Mouse (Mus musculus) right cerebral cortex, postnatal 14 days (tissue): ENCODE data around the gene Fam53b.

Source experiments
- DNase-seq: peaks from one replicate; pipeline ENCODE4 v3.0.0; 2022

The Fam53b gene

DNA sequence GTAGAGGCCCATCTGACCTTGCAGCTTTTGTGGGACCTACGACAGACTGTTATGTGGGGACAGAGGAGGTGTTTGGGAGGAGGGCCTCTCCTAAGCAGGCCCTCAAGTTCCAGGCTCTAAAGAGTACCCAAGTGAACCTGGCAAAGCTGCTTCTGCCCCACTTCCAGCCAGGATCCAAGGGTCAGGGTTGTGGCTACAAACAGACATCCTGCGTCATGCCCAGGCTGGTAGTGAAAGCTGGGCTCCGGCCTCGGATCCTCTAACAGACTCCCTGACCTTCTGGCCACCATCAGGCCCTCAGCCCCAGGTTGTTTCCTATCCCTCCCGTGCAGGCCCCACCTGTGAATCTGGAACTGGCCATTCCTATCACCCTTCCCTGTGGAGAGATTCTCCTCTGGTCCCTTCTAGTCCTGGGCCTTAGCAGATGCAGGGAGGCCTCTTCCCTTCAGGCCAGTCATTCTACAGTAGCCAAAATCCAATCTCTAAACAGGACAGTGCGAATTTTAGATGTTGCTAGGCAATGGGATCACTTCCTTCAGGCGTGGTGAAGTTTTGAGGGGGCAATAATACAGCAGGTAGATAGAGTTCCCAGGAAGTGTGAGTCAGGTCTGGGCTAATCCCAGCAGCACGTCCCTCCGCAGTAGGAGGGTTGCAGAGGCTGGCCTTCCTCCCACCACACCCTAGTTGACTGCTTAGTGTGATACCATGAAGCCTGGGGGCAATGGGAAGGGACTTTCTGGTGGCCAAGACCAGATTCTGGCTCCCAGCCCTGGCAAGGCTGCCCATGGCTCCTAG lies 110.0 kb downstream of the Fam53b start:
- no peak for DNase-seq

DNA sequence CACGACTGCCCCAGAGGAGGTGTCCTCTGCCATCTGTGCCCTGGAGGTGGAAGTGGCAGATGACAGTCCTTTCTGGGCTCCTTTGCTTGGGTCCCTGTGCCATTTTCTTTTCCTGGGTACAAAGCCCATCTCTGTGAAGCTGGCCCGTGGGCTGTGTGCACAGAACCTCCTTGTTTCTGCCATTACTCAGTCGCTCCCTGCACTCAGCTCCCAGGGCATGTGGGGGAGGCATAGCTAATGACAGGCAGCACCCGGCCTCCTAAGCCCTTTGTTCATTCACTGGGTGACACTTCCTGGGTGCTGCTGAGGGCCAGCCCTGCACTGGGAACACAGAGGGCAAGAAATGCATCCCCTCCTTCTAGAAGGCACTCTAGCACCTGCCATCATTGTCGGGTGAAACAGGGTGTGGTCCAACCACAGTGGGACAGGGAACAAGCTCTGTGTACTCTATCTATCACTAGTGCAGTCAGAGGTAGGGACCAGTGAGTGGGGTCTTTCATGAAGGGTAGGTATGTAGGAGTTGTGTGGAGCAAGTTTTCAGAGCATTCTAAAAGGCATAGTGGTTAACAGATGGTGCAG lies 111.1 kb downstream of the Fam53b start:
- no peak for DNase-seq

DNA sequence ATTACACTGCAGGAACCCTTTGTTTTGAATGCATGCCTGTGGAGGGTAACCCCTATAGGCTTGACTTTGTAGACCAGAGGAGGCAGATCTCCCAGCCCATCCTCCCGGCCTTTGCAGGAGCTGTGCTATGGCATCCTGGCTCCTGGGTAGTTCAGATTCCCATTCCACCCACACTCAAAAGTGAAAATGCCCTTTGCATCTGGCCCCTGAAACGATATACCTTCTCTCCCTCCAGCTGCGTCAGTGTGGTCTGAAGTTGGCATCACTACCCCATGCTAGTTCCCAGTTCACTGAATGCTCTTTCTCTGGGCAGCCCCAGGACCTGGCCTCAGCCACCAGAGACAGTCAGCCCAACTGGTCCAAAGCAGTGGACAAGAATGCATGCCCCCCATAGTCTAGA lies 111.7 kb downstream of the Fam53b start:
- DNase-seq, result no peak

DNA sequence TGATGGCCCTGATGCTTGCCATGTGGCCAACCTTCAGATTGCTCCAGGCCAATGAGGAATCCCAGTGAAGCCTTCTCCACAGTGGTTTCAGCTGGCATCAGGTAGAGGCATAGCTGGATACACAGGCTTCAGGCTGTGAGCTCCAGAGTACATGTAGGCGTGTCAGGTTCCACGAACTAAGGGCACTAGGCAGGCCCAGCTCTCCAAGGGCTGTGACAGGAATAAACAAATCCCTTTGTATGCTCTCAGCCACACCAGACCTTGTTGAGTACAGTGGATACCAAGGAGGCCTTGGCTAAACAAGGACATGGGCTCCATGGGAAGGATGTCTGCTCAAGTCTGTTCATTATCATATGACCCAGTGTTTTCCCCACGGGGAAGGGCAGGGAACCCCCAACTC lies 112.3 kb downstream of the Fam53b start:
- DNase-seq, result no peak

DNA sequence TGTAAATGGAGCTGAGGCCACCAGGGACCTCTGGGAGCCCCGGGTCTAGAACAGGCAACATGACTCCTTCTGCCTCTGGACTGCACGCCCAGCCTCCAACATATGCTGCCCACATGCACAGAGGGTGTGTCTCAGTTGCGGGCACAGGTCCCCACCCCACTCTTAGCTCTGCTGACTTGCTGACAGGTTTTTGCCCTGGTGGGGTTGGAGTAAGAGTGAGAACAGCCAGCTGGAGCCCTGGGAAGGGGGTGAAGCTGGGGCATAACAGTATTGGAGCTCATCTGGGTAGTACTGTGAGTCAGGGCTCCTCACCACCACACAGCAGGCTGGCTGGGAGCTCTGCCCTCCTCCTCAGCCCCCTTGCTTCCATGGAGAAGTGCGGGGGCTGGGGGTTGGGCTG lies 113.6 kb downstream of the Fam53b start:
- DNase-seq, result no peak

DNA sequence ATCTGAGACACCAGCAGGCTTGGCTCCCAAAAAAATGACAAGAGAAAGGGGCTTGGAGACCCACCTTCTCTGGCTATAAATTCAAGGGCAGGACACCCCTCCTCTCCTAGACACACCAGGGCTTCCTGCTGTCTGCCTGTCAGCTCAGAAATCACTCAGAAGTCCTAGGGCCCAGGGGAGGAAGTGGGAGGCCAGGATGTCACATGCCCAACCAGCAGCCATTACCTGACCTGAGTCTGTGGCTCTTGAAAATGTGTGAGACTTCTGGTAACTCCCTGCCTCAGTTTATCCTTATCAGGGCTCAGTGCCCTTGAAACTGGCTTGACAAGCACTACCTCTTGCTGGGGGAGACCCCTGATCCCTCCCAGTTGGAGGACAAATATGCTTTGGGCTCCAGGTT lies 114.0 kb downstream of the Fam53b start:
- DNase-seq, result no peak

DNA sequence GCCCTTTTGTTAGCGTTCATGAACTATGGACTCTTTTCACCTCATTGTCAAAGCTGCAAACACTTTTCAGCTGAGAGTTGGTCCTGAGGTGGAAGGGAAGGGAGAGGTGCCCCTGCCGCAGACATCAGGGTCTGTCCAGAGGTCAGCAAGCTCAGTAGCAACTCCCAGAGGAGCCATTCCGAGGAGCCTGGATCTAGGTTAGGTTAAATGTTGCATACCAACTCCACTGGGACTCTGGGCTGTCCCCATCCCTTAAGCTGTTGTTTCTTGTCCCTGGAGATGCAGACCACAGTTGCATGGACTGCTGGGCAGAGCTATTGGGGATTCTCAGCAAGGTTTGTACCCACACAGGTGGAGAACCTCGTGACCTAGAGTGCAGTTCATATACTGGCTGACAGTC lies 114.5 kb downstream of the Fam53b start:
- no peak for DNase-seq

DNA sequence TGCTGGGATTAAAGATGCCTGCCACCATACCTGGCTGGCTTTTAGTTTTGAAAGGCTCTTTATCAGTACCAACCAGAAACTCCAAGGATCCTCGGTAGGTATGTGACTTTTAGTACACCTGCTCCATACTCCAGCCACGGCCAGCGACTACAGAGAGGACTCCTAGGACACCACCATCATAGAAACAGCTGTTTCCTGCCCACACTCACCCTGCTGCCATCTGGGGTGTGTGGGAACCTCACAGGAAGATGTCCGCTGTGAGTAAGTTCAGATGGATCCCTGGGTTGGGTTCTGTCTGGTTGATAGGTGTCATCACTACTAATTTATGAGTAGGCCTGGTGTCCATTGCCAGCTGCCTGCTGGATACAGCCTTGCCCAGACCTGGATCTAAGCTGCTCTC lies 114.9 kb downstream of the Fam53b start:
- no peak for DNase-seq

DNA sequence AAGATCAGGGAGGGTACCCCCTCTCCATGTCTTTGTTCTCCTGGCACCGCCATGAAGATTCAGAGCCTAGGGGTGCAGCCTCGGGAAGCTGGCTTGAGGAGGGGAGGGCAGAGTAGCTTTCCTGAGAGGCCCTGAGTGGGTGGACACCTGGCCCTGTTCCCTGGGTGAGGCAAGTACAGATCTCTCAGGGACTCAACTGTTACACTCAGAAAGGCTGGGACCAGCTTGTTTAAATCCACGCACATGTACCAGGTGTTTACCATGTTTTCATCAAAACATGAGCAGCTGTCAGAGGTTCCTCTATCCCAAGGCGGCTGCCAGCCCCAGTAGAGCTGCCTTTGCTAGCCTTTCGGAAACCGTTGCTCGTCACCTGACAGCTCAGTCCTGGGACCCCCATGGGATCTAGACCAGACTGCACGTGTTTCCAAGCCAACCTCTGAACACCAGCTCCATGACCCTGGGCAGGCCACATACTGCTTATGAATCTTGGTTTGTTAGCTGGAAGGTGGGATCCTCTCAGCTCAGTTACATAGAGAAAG lies 116.4 kb downstream of the Fam53b start:
- DNase-seq, result no peak

DNA sequence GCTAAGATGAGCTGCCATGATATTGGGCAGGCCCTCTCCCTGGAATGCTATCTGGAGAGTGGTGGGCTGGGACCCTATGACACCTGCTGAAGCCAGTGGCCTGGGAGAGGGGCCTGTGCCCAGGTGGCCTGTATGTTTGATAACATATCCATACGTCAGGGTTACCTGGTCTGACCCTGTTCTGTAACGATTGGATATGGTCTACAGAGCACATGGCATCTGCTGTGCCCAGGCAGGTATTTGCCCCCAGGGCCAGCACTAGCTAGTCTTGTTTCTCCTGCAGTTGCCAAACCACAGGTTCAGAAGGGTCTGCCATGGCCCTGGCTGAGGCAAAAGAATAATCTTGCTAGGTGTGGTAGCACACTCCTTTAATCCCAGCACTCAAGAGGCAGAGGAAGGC lies 120.1 kb downstream of the Fam53b start:
- no peak for DNase-seq

DNA sequence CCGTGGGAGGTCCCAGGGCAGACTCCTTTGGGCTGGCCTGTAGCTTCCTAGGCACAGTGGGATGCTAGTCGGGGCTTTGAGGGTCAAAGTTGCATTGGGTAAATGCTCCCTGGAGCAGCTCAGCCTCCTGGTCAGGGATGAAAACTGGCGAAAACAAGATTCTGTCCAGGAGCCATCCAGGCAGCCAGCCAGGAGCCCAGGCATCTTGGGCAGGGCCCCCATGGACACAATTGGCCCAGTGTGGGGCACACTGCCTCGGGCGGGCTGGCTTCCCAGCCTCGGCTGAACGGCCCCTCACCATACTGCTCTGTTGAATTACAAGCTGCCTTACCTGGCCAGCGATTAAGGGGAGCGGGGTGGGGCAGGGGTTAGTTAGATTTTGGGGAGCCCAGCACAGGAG lies 121.0 kb downstream of the Fam53b start:
- DNase-seq, result peak; percentile 47

DNA sequence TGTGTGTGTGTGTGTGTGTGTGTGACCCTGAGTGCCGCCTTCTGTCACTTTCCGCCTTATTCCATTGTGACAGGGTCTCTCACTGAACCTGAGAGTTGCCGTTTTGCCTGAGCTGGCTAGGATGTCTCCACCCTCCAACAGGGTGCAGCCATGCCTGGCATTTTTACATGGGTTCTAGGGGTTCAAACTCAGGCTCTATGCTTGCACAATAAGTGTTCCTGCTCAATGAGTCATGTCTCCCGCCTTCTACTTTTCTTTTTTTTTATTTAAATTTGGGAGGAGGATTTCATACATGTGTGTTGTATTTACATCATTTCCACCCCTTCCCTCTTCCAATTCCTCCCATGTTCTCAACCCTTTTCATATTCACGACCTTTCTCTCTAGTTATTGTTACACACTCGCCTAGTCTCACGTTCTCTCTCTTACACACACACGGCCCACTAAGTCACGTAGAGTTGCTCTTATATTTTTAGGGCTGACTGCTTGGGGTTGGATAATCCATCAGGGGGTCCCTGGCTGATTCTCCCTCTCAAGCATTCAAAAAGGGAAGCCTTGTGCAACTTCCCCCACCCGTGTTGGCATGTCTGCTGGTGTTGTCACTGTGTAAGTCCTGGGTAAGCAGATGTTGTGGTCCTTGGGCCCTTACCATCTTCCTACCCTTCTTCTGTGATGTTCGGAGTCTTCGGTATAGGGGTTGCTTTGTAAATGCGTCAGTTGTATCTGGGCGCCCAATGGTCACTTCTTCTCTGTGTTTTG lies 122.8 kb downstream of the Fam53b start:
- no peak for DNase-seq

DNA sequence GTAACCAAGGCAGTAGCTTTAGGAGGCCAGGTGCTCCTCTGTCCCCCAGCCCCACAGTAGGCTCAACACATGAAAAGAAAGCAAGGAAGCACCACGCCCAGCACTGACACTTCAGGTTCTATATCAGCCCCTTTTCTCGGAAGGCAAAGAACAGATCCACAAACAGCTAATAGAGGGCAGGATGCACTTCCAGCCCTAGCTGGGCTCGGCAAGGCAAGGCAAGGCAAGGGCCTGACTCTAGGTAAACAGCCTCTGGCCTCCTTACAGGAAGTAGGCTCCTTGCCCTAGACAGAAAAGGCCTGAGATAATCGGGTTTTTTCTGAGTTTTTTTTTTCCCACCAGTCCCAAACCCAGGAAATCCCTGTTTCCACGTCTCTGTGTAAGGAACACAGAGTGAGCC lies 124.0 kb downstream of the Fam53b start:
- no peak for DNase-seq

DNA sequence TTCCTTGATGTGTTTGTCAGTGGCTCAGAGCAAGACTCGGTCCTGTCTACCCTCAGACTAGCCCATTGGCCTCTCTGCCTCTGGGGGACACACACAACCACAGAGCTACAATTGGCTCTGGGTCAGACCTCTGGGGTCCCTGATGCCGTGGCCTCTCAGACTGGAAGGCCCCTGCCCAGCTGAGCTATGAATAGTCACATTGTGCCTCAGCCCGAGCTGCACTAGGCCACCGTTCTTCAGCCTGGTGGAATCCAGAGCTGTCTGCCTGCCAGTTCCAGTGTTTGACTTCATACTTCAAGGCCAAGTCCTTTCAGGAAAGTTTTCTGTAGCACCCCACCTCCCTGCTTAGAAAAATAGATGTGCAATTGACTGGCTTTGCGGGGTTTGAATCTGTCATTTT lies 125.0 kb downstream of the Fam53b start:
- DNase-seq, result no peak

DNA sequence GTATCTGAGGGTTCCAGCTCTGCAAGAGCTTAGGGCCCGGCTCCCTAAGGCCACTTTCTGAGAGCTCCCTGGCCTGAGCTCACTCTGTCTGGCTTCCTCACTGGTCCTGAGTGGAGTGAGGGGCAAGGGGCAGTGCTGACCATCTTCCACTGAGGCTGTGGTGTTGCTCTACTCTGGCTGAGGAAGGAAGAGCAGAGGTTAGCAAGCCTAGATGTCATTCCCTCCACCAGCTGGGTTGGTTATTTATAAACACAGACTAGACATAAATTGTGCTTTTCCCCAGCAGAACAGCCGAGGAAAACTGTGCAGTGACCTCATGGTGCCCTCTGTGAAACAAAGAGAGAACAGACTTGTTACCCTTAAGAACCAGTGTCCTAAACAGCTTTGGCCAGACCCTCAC lies 125.8 kb downstream of the Fam53b start:
- no peak for DNase-seq

DNA sequence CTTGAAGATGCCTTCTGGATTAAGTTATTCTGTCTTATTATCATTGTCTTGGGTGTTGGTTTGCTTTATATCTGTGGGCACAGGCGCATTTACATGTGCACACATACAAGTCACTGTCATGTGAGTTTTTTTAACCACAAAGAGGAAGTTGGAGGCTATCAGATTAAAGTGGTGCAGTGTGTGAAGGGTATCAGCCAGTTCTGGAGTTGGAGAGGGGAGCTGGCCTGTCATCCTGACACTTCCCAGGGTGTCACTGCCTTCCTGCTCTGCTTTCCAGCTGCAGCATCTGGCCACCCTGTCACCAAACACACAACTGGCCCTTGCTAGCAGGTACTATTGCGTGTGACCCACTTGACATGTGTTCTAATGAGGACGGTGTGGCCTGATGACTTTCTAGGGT lies 127.2 kb downstream of the Fam53b start:
- DNase-seq, result no peak

DNA sequence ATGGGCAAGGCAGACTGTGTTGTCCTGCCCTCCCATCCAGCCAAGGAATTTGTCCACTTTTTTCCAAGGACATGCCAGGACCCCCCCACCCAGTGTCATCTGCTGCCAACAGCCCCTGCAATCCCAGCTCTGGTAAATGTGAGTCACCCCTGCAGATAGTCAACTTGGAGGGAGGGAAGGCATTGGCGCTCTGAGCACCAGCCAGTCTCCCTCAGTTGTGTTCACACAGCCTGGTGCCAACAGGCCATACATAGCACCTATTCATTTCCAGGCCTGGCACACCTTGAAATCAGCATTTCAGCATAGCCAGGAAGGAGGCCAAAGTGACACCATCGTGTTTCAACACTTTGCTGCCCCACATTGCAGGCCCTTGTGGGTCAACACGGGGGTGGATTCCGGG lies 129.8 kb downstream of the Fam53b start:
- no peak for DNase-seq

DNA sequence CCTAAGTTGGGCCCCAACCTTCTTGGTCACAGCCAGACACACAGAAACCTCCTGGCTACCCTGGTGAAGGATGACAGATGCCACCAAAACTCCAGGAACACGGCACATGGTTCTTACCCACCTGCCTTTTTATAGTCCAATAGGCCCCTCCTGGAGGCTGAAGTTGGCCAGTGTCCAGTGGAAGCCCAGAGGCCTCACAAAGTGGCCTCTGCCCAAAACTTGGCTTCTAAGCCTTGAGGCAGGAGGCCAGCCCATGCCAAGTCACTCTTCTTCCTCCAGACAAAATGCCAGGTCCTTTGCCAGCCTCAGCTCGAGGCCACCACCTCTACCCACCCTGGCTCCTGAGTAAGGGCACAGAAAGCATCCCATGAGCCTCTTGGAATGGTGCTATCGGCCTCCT lies 130.8 kb downstream of the Fam53b start:
- no peak for DNase-seq

DNA sequence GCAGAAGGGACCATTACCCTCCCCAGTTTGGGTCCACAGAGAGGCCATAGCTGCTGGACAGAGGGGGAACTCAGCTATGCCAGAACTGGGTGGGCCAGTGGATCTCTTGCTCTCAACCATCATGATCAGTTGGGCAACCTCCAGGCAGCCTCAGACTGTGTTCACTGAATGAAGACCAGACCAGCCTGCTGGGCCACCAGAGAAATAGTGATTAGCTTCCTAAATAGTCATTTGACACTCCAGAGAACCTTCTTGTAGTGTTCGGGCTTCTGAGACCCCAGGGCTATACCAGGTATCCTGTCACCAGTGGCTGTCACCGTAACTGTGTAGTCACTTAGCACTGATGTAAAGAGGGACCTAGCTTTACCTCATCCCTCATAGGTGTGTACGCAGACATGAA lies 131.3 kb downstream of the Fam53b start:
- DNase-seq, result no peak

DNA sequence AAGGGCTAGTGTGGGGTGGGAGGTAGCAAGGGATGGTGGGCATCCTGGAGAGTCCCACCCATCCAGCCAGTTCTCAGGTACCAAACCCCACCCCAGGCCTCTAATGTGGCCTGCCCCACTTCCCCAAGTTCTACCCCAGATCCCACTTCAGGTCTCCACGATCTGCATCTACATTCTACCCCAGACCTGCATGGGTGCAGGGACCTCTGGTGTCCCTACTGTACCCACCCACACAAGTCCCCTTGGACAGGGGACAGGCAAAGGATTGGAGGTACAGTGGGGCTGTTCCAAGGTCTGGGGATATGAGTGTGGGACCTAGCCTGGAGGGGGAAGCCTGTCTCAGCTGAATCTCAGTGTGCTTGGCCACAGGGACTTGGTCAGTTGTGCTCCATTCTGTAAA lies 131.9 kb downstream of the Fam53b start:
- no peak for DNase-seq

DNA sequence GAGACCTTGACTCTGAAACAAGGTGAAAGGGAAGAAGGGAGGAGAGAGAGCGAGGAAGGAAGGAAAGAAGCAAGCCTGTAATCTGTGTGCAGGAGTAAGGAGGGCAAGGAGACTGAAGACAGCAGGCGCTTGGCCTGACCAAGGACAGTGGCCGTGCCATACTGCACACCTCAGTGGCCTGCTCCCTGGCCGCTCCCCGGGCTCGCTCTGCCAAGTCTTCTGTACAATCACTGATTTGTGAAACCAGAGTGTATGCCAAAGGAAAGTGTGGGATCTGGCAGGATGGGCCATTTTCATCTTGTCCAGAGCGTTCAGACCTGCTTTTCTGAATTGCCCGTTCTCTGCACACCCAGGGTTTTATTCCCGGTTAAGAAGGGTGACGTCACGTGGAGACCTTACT lies 132.4 kb downstream of the Fam53b start:
- DNase-seq, result no peak

DNA sequence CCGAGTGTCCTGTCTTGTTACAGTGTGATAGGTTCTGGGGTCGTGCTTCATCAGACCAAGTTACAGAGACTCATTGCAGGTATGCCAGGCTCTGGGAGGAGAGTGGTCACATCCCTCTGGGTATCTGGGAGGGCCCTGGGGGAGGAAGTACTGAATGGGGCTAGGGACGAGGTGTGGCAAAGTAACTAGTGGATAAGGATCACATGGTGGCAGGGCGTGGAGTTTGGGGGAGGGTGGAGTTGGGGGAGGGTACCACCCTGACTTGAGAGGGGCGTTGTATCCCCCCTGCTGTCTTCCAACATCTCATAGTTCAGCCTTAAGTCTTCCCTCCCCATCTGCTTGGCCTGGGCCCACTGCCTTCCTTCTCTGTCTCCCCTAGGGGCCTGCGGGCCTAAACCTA lies 134.1 kb downstream of the Fam53b start:
- DNase-seq, result no peak

DNA sequence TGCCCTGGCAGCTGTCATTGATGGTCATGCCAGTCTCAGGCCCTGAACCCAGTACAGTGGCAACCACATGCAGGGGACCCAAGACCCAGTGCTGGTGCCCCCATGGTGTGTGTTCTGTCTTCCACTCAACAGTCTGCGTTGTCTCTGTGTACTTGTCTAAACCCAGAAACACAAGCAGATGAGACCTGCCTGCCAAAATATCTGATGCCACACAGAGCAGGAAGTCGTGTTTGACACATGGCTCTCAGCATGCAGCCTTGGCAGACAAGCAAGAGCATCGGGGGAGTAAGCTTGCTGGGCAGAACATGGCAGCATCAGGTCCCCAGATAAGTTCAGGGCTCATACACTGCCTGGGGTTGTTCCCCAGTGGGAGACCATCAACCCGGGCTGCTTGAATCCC lies 134.6 kb downstream of the Fam53b start:
- DNase-seq, result no peak

DNA sequence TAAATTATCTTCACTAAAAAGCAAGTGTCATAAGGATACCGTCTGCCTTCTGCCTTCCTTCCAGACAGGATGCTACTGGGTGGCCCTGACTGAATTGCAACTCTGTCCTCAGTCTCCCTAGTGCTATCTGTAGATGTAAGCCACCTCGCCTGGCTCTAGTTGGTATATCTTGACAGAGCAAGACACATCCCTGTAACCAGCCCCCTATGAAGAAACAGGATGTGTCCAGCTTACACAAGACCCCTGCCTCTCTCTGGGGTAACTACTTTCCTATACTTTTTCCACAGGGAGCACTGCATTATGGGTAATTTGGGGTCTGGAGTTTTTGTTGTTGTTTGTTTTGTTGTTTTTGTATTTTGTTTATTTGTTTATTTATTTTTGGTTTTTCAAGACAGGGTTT lies 137.8 kb downstream of the Fam53b start:
- no peak for DNase-seq
